Mouse (Mus musculus) megakaryocyte, embryonic 14.5 days (primary cell): ENCODE results near the gene Tmem30a.

ENCODE experiments used
- FLI1 ChIP-seq: IDR thresholded peaks from 2 replicates; pipeline ENCODE4 v1.6.1; 2012; ENCODE audit warnings: low read length, inconsistent platforms, mixed read lengths
- GATA1 ChIP-seq: IDR thresholded peaks from 3 replicates; pipeline ENCODE4 v1.6.1; 2012; ENCODE audit warnings: mixed read lengths, low read length, inconsistent platforms, borderline replicate concordance

GRCm38 (mm10) chr9:79792841-79793835 lies at the start of gene Tmem30a:
- TF ChIP-seq GATA1 (no peak), FLI1 (no peak; the same call in 1 of the 2 replicates)
